Mouse (Mus musculus): ENCODE results near the gene Myo3b. TPM values are rescaled to one million over a fixed set of nuclear protein-coding genes. Genes with fewer than 3 reads are reported as not detected.
A peak's percentile ranks its signal among the peaks of the same experiment; 100 is the strongest.
"Not testable (repeated sequence)": the region's sequence is repeated elsewhere in the genome, so short reads cannot be mapped to it uniquely, and the experiment has no call there.

Myo3b gene
- polyA plus RNA-seq (2016; fragmentation: Nextera tagmentation; extraction: Ambion mirVana), result not detected in 2 replicates

- no peaks in the 10 kb centered on the region; the same call in 1 of the 2 replicates for H3K4me1 ChIP-seq (replicated peaks)
- no peak within 1 kb of the TSS for H3K4me3 ChIP-seq (replicated peaks)
- H3K27me3 ChIP-seq, result no peaks in the 10 kb centered on the region
- 32% methylated on average over 7 of the region's 7 CpGs for WGBS
- ATAC-seq (ENCODE audit: insufficient number of reproducible peaks, insufficient read depth, low FRiP score, low TSS enrichment, low read depth), result no peak
- H3K36me3 ChIP-seq, result no peaks in the 10 kb centered on the region
- peak within 1 kb of the TSS; percentile 4; the same call in 1 of the 2 replicates for H3K4me2 ChIP-seq
- H3K9me3 ChIP-seq, result no peaks in the 10 kb centered on the region
- no peak within 1 kb of the TSS for H3K27ac ChIP-seq
- H3K9ac ChIP-seq (replicated peaks), result no peak within 1 kb of the TSS
These were observed at the start of gene Myo3b for GRCm38 (mm10) chr2:70038752-70039151. TSS of gene Myo3b (plus strand) at chr2:70039126.

GRCm38 (mm10) chr2:69989224-69989623, 49.7 kb upstream of the Myo3b start:
- H3K9ac ChIP-seq (replicated peaks), result no peak overlapping the region
- H3K36me3 ChIP-seq, result peaks cover 53% of the 10 kb centered on the region
- no peaks in the 10 kb centered on the region for H3K27me3 ChIP-seq
- 94% methylated on average over 6 of the region's 6 CpGs for WGBS
- H3K4me3 ChIP-seq (replicated peaks), result no peak overlapping the region
- no peaks in the 10 kb centered on the region for H3K4me1 ChIP-seq (replicated peaks)
- no peaks in the 10 kb centered on the region for H3K9me3 ChIP-seq
- H3K27ac ChIP-seq, result no peak overlapping the region
- H3K4me2 ChIP-seq, result no peak overlapping the region
- no peak for ATAC-seq (ENCODE audit: insufficient number of reproducible peaks, insufficient read depth, low FRiP score, low TSS enrichment, low read depth)

- H3K27ac ChIP-seq, result no peak overlapping the region
- no peaks in the 10 kb centered on the region for H3K9me3 ChIP-seq
- H3K9ac ChIP-seq (replicated peaks), result no peak overlapping the region
- no peak for ATAC-seq (ENCODE audit: insufficient number of reproducible peaks, insufficient read depth, low FRiP score, low TSS enrichment, low read depth)
- 46% methylated on average over 2 of the region's 2 CpGs for WGBS
- no peak overlapping the region for H3K4me3 ChIP-seq (replicated peaks)
- no peaks in the 10 kb centered on the region for H3K4me1 ChIP-seq (replicated peaks)
- peaks cover 54% of the 10 kb centered on the region for H3K36me3 ChIP-seq
- no peak overlapping the region for H3K4me2 ChIP-seq
- H3K27me3 ChIP-seq, result no peaks in the 10 kb centered on the region
These were observed 48.3 kb upstream of the Myo3b start for GRCm38 (mm10) chr2:69990647-69991046.

- H3K36me3 ChIP-seq, result peaks cover 70% of the 10 kb centered on the region
- H3K9me3 ChIP-seq; H3K4me1 ChIP-seq (replicated peaks); H3K4me2 ChIP-seq; H3K27me3 ChIP-seq; H3K9ac ChIP-seq (replicated peaks); H3K27ac ChIP-seq; H3K4me3 ChIP-seq (replicated peaks); ATAC-seq (ENCODE audit: insufficient number of reproducible peaks, insufficient read depth, low FRiP score, low TSS enrichment, low read depth): not testable (repeated sequence)
- 91% methylated on average over 3 of the region's 3 CpGs for WGBS
These were observed 44.7 kb upstream of the Myo3b start for GRCm38 (mm10) chr2:69994082-69994736.

- 55% methylated on average over 2 of the region's 2 CpGs for WGBS
- no peaks in the 10 kb centered on the region for H3K4me1 ChIP-seq (replicated peaks)
- no peak overlapping the region for H3K9ac ChIP-seq (replicated peaks)
- H3K9me3 ChIP-seq, result no peaks in the 10 kb centered on the region
- H3K4me2 ChIP-seq, result no peak overlapping the region
- peaks cover 65% of the 10 kb centered on the region for H3K36me3 ChIP-seq
- no peak for ATAC-seq (ENCODE audit: insufficient number of reproducible peaks, insufficient read depth, low FRiP score, low TSS enrichment, low read depth)
- H3K27me3 ChIP-seq, result no peaks in the 10 kb centered on the region
- H3K27ac ChIP-seq, result no peak overlapping the region
- no peak overlapping the region for H3K4me3 ChIP-seq (replicated peaks)
These were observed 44.1 kb upstream of the Myo3b start for GRCm38 (mm10) chr2:69994779-69995178.

- Histone ChIP-seq H3K9me3 (no peaks in the 10 kb centered on the region), H3K27ac (no peak overlapping the region), H3K4me3 (replicated peaks) (no peak overlapping the region), H3K4me2 (no peak overlapping the region), H3K9ac (replicated peaks) (no peak overlapping the region), H3K4me1 (replicated peaks) (no peaks in the 10 kb centered on the region), H3K36me3 (peaks cover 58% of the 10 kb centered on the region), H3K27me3 (no peaks in the 10 kb centered on the region)
- 90% methylated on average over 7 of the region's 7 CpGs for WGBS
- no peak for ATAC-seq (ENCODE audit: insufficient number of reproducible peaks, insufficient read depth, low FRiP score, low TSS enrichment, low read depth)
These were observed 39.7 kb upstream of the Myo3b start for GRCm38 (mm10) chr2:69999097-69999770.

GRCm38 (mm10) chr2:70000316-70000715, 38.6 kb upstream of the Myo3b start:
- H3K27ac ChIP-seq, result no peak overlapping the region
- no peak overlapping the region for H3K4me2 ChIP-seq
- no peaks in the 10 kb centered on the region for H3K27me3 ChIP-seq
- H3K9me3 ChIP-seq, result no peaks in the 10 kb centered on the region
- no peak overlapping the region for H3K9ac ChIP-seq (replicated peaks)
- ATAC-seq (ENCODE audit: insufficient number of reproducible peaks, insufficient read depth, low FRiP score, low TSS enrichment, low read depth), result no peak
- no peaks in the 10 kb centered on the region for H3K4me1 ChIP-seq (replicated peaks)
- H3K4me3 ChIP-seq (replicated peaks), result no peak overlapping the region
- WGBS, result 90% methylated on average over 6 of the region's 6 CpGs
- peaks cover 55% of the 10 kb centered on the region for H3K36me3 ChIP-seq

GRCm38 (mm10) chr2:70006492-70006891, 32.4 kb upstream of the Myo3b start:
- Histone ChIP-seq H3K27me3 (no peaks in the 10 kb centered on the region), H3K4me2 (no peak overlapping the region), H3K9ac (replicated peaks) (no peak overlapping the region), H3K36me3 (peaks cover 41% of the 10 kb centered on the region), H3K27ac (no peak overlapping the region), H3K4me1 (replicated peaks) (no peaks in the 10 kb centered on the region), H3K9me3 (no peaks in the 10 kb centered on the region), H3K4me3 (replicated peaks) (no peak overlapping the region)
- ATAC-seq (ENCODE audit: insufficient number of reproducible peaks, insufficient read depth, low FRiP score, low TSS enrichment, low read depth), result no peak
- WGBS, result 95% methylated on average over 2 of the region's 2 CpGs

GRCm38 (mm10) chr2:70012941-70013340, 26.0 kb upstream of the Myo3b start:
- no peak overlapping the region for H3K27ac ChIP-seq
- H3K4me1 ChIP-seq (replicated peaks), result no peaks in the 10 kb centered on the region
- H3K9me3 ChIP-seq, result no peaks in the 10 kb centered on the region
- 92% methylated on average over 8 of the region's 8 CpGs for WGBS
- no peak overlapping the region for H3K9ac ChIP-seq (replicated peaks)
- H3K4me3 ChIP-seq (replicated peaks), result no peak overlapping the region
- ATAC-seq (ENCODE audit: insufficient number of reproducible peaks, insufficient read depth, low FRiP score, low TSS enrichment, low read depth), result no peak
- peaks cover 58% of the 10 kb centered on the region for H3K36me3 ChIP-seq
- no peaks in the 10 kb centered on the region for H3K27me3 ChIP-seq
- H3K4me2 ChIP-seq, result no peak overlapping the region

GRCm38 (mm10) chr2:70018236-70018635, 20.7 kb upstream of the Myo3b start:
- WGBS, result 89% methylated on average over 6 of the region's 6 CpGs
- no peak for ATAC-seq (ENCODE audit: insufficient number of reproducible peaks, insufficient read depth, low FRiP score, low TSS enrichment, low read depth)
- Histone ChIP-seq H3K4me3 (replicated peaks) (no peak overlapping the region), H3K36me3 (peaks cover 76% of the 10 kb centered on the region), H3K27ac (no peak overlapping the region), H3K27me3 (no peaks in the 10 kb centered on the region), H3K4me1 (replicated peaks) (no peaks in the 10 kb centered on the region), H3K4me2 (no peak overlapping the region), H3K9ac (replicated peaks) (no peak overlapping the region), H3K9me3 (no peaks in the 10 kb centered on the region)

- Histone ChIP-seq H3K4me2 (no peak overlapping the region), H3K9me3 (0 out of 2 replicates have a peak, but pooled peaks cover 5% of the 10 kb centered on the region), H3K27me3 (no peaks in the 10 kb centered on the region), H3K36me3 (peaks cover 46% of the 10 kb centered on the region), H3K4me3 (replicated peaks) (no peak overlapping the region), H3K27ac (no peak overlapping the region), H3K9ac (replicated peaks) (no peak overlapping the region), H3K4me1 (replicated peaks) (no peaks in the 10 kb centered on the region)
- ATAC-seq (ENCODE audit: insufficient number of reproducible peaks, insufficient read depth, low FRiP score, low TSS enrichment, low read depth), result no peak
- WGBS, result 83% methylated on average over 2 of the region's 2 CpGs
These were observed 14.5 kb upstream of the Myo3b start for GRCm38 (mm10) chr2:70024454-70024853.
